Mouse (Mus musculus) testis, postnatal 14 days (tissue): ENCODE results near the gene Chrna10.

Experiments
- DNase-seq: peaks from one replicate; pipeline ENCODE4 v3.0.0; 2021; ENCODE audit warnings: low spot score

The Chrna10 gene

GRCm38 (mm10) chr7:102081784-102082183 is 34.8 kb downstream of the Chrna10 start:
- DNase-seq: no peak

GRCm38 (mm10) chr7:102080311-102080710 is 36.3 kb downstream of the Chrna10 start:
- DNase-seq: no peak

GRCm38 (mm10) chr7:102078517-102078916 is 38.1 kb downstream of the Chrna10 start:
- no peak for DNase-seq

GRCm38 (mm10) chr7:102076714-102077296 is 39.8 kb downstream of the Chrna10 start:
- no peak for DNase-seq

- DNase-seq: no peak
Measured at GRCm38 (mm10) chr7:102066363-102066762, 50.3 kb downstream of the Chrna10 start.

GRCm38 (mm10) chr7:102065046-102065891 is 51.4 kb downstream of the Chrna10 start, which contains the start of the genes Rnf121, Xndc1 and Xntrpc:
Rnf121 (minus strand) TSS chr7:102065469.
Xndc1 (plus strand) TSS chr7:102065511.
Xntrpc (plus strand) TSS chr7:102065713.
- DNase-seq: peak; percentile 94

- DNase-seq: no peak
Measured at GRCm38 (mm10) chr7:102064655-102065045, 52.0 kb downstream of the Chrna10 start.

GRCm38 (mm10) chr7:102063891-102064290 is 52.7 kb downstream of the Chrna10 start:
- DNase-seq: no peak

GRCm38 (mm10) chr7:102062203-102062602 is 54.4 kb downstream of the Chrna10 start:
- DNase-seq: no peak

GRCm38 (mm10) chr7:102061353-102061752 is 55.3 kb downstream of the Chrna10 start:
- DNase-seq: no peak
